In the genomic region with DNA sequence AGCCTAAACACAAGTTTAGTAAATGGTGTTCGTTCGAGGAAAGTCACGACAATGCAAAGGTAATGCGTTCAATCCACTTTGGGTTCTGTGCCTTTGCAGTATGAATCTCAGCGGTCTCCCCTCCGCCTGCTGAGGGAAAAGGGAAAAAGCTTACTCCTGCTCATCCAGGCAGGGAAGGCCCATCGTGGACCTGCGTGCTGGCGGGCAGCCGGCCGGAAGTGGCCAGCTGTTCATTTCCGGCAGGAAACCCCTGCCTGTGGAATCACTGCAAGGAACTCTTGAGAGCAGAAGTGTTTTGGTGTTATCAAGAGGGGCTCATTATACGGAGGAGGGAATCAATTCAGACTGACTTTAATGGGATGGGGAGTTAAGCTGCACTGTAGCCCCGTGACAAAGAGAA, we compare ENCODE assay signal across 16 mouse cellular contexts.
DNase-seq lines count a peak whose midpoint lies in the region; ATAC-seq and TF ChIP-seq lines count a peak whose summit lies in the region.
"Had no signal": no experiment of that assay in that cellular context is flagged by ENCODE, and none has a peak within 500 bp of the region (broad histone marks: within the 10 kb centered on the region; RNA-seq: fewer than 3 reads in every experiment).

No protein-coding gene starts in this region.

- no peak for TF ChIP-seq CTCF in hindbrain, postnatal 0 days (IDR thresholded peaks at IDR 0.05; ENCODE audit: low read depth)

- H3K4me3 ChIP-seq in hindbrain, embryonic 10.5 days: no peak overlapping the region
- H3K4me3 ChIP-seq in hindbrain, postnatal 0 days (ENCODE audit: low read length): no peak overlapping the region
- no peak overlapping the region for H3K4me3 ChIP-seq in neural tube, embryonic 15.5 days (replicated peaks)
- H3K4me3 ChIP-seq: liver, embryonic 15.5 days had no signal

- H3K4me2 ChIP-seq in hindbrain, postnatal 0 days (ENCODE audit: low read depth, low read length): no peak overlapping the region
- peak overlapping the region; percentile 5; the same call in 1 of the 2 replicates for H3K4me2 ChIP-seq in neural tube, embryonic 15.5 days
- H3K4me2 ChIP-seq: liver, embryonic 15.5 days had no signal

- H3K27me3 ChIP-seq in hindbrain, embryonic 10.5 days (ENCODE audit: insufficient read depth, poor library complexity, severe bottlenecking): no peaks in the 10 kb centered on the region
- no peaks in the 10 kb centered on the region for H3K27me3 ChIP-seq in hindbrain, postnatal 0 days (ENCODE audit: insufficient read depth, low read length)
- H3K27me3 ChIP-seq in neural tube, embryonic 15.5 days (replicated peaks): no peaks in the 10 kb centered on the region
- H3K27me3 ChIP-seq: liver, embryonic 15.5 days had no signal

- H3K27ac ChIP-seq in hindbrain, embryonic 10.5 days: peak overlapping the region; percentile 46; the same call in 1 of the 2 replicates
- H3K27ac ChIP-seq in hindbrain, postnatal 0 days: no peak overlapping the region
- H3K27ac ChIP-seq in neural tube, embryonic 15.5 days (replicated peaks): no peak overlapping the region
- H3K27ac ChIP-seq: liver, embryonic 15.5 days; macrophage had no signal

- 64% methylated on average over 14 of the region's 14 CpGs for WGBS in hindbrain, embryonic 10.5 days
- 56% methylated on average over 14 of the region's 14 CpGs for WGBS in hindbrain, postnatal 0 days
- WGBS in neural tube, embryonic 15.5 days: 50% methylated on average over 14 of the region's 14 CpGs

- no peak for ATAC-seq in hindbrain, postnatal 0 days
- ATAC-seq in neural tube, embryonic 15.5 days (ENCODE audit: low FRiP score): no peak

- DNase-seq in hindbrain, embryonic 10.5 days (ENCODE audit: low spot score): no peak
- DNase-seq in hindbrain, postnatal 0 days (ENCODE audit: low spot score): no peak
- peak; percentile 15 to 28 for DNase-seq in lung, postnatal 4 days
- no peak for DNase-seq in lung, postnatal 14 days
- DNase-seq in embryo, embryonic 9.5 days (ENCODE audit: extremely low spot score): peak; percentile 10
- no peak for DNase-seq in urinary bladder, postnatal 25 days (ENCODE audit: low spot score)
- DNase-seq: adrenal gland, adult 8-10 months; cerebellum, adult 18-20 months; gastrocnemius, postnatal 14 days; heart, postnatal 36 days; kidney, postnatal 14 days; midbrain, embryonic 14.5 days had no signal

- peaks cover 5% of the 10 kb centered on the region; the same call in 1 of the 2 replicates for H3K4me1 ChIP-seq in hindbrain, embryonic 10.5 days (replicated peaks)
- no peaks in the 10 kb centered on the region for H3K4me1 ChIP-seq in hindbrain, postnatal 0 days (ENCODE audit: insufficient read depth, low read length)
- H3K4me1 ChIP-seq in neural tube, embryonic 15.5 days: peaks cover 10% of the 10 kb centered on the region
- H3K4me1 ChIP-seq: liver, embryonic 15.5 days had no signal

- no peaks in the 10 kb centered on the region for H3K36me3 ChIP-seq in hindbrain, embryonic 10.5 days
- H3K36me3 ChIP-seq in hindbrain, postnatal 0 days (ENCODE audit: insufficient read depth, low read length): no peaks in the 10 kb centered on the region
- H3K36me3 ChIP-seq in neural tube, embryonic 15.5 days: no peaks in the 10 kb centered on the region
- H3K36me3 ChIP-seq: G1E; liver, embryonic 15.5 days had no signal

- H3K9ac ChIP-seq in hindbrain, postnatal 0 days (replicated peaks; ENCODE audit: low read length): no peak overlapping the region
- no peak overlapping the region for H3K9ac ChIP-seq in neural tube, embryonic 15.5 days (replicated peaks)
- H3K9ac ChIP-seq: liver, embryonic 15.5 days had no signal

- H3K9me3 ChIP-seq in hindbrain, embryonic 10.5 days: no peaks in the 10 kb centered on the region
- no peaks in the 10 kb centered on the region for H3K9me3 ChIP-seq in hindbrain, postnatal 0 days (ENCODE audit: low read length)
- H3K9me3 ChIP-seq in neural tube, embryonic 15.5 days (replicated peaks): no peaks in the 10 kb centered on the region
- H3K9me3 ChIP-seq: liver, embryonic 15.5 days had no signal

Comparison
In these comparisons a context has a peak if more than half of its experiments do, and no peak if none do; other contexts are left out.
1. DNase-seq: peak in lung, postnatal 4 days (2 of 2) and embryo, embryonic 9.5 days (single experiment); none in hindbrain, embryonic 10.5 days (single experiment), hindbrain, postnatal 0 days (single experiment), lung, postnatal 14 days (single experiment) and urinary bladder, postnatal 25 days (single experiment).